Mouse (Mus musculus): ENCODE measurements around the gene Gpr146. TPM values are rescaled to one million over a fixed set of nuclear protein-coding genes. Genes with fewer than 3 reads are reported as not detected.

Gene Gpr146
- 0.20 TPM for polyA plus RNA-seq (2014; fragmentation: Illumina TruSeq; extraction: RNeasy Lipid Tissue Mini Kit (QIAGEN cat#74804); ENCODE audit: low read depth, low replicate concordance)

DNA sequence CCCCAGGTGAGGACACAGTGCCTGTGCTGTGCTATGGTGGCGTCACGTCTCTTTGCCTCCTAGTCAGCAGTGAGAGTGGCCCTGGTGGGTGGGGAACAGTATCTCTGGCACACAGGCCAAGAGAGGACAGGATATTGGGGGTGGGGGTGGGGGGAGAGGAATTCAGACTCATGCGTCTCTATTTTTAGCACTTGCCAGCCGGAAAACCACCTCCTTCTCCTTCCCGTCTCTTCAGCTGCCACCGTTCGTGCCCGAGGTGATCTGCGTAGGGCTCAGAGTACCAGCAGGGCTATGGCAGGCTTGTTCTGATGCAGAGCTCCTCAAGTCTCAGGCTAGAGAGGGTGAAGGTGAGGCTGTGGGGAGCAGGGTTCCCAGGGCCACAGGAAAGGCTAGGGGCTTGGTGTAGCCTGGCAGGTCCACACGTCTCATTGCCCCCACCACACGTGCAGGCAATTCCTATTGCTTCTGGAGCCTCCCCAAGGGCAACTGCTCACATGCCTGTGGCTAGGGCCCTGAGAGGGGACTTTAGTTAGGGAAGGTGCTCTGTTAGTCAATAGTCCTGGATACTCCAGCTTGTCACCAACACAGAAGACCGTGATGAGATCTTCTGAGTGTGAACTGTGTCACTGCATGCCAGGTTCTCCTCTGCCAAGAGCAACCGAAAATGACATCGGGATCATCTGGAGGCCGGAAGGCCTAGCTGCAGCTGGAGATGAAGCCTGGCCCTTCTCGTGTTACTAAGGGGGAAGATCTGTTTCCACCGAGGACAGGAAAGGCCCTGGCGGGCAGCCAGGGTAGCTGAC is at the start of gene Gpr146:
Gene Gpr146, plus strand, starts transcription at position 230 of the 803 bp plus-strand sequence.

DNA sequence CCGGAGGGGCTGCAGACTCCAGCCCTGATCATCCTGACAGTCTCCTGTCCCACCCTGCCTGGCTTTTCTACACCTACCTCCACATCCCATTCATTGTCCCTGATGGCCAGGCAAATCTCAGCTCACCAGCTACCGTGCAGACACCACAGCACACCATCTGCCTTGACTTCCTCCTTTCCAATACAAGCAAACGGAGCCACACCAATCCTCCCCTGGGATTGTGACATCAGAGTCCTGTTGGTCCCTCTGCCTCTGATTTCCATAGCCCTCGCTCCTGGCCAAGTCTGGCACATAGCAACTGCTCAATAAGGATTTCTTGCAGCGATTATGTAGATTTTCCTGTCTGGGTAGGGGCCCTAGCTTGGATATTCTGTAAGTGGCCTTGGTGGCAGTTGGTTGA is 26.4 kb upstream of the Gpr146 start, which contains the start of gene Cox19:
Gene Cox19, minus strand, starts transcription at position 285 of the 400 bp plus-strand sequence.

DNA sequence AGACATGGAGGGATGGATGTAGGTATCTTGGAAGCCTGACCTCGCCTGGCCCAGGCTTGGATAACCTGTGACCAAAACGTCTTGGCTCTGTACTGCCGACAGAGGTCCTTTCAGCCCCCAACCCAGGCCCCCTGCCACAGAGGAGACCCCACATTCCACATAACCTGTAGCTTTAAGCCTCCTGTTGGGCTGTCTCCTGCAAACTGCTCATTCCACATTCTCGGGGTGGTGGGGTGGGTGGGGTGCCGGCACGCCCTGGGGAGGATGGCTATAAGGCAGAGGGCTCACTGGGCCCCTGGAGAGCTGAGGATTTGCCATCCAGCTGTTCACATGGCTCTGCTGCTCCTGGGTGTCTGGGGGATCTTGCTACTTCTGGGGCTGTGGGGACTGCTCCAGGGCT is 25.2 kb upstream of the Gpr146 start, which contains the start of gene Cyp2w1:
Gene Cyp2w1, plus strand, starts transcription at position 301 of the 400 bp plus-strand sequence.

DNA sequence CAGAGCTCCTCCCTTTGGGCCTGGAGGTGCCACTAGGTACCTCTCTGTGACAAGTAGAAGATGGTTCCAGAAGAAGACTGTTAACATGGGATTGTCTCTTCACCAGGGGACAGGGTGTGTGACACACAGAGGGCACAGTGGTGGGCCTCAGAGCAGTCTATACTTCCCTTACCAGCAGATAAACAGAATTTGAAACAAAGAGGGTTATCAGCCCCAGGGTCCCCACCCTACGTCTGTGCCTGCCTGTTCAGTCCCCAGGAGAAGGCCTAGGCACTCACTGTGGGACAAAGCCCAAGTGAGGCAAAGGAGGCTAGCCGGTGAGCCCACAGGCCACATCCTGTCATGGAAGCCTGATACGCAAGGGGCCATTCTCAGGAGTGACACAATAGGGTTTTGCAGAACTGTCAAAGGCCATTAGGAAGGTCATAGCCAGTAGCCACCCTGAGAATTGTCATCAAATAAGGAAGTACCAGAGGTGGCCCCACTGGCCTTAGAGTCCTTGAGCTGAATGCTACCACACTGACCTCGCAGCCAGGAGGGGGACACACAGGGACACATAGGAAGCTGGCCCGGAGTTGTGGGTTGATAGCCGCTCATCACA is 27.4 kb downstream of the Gpr146 start, which contains the start of gene C130050O18Rik:
Gene C130050O18Rik, plus strand, starts transcription at position 480 of the 601 bp plus-strand sequence.

DNA sequence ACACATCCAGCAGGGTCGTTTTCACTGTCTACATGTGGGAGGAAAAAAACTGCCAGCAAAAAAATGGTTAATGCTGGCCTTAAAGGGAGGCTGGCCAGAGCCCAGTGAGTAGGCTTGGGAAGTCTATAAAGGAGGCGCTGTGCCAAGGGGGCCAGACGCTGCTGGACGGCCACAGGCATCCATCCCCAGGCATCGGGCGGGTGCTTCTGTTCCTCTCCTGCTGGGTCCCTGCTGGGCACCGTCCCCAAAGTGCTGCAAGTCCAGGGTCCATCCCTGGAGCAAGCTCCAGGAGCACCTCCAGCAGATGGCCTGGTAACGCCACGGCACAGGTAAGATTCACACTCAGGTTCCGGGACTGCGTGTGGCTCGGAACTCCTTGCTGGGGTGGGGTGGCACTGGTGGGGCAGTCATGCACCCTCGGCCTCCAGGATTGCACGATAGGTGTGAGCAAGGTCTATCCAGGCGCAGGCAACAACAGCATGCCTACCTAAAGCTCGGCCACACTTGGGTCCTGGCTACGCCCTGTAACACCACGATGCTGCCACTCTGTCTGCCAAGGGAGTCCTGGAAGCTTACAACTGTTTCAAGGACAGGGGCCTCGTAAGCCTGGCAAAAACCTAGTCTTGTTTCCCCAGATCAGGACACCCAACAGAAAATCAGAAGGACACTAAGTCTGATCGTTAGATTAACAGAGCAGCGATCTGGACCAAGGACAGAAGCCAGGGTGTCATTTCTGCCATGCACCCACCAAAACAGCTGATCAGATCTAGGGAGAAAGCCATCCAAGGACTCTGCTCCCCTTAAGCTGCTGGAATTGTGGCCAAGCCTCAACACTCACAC is 45.7 kb downstream of the Gpr146 start, which contains the start of gene Gper1:
Gene Gper1, plus strand, starts transcription at position 126 of the 840 bp plus-strand sequence.

Other genes with a start within 250 kb of the Gpr146 start
- gene Prkar1b, start 227.7 kb upstream of the Gpr146 start, polyA plus RNA-seq (2014; fragmentation: Illumina TruSeq; extraction: RNeasy Lipid Tissue Mini Kit (QIAGEN cat#74804); ENCODE audit: low read depth, low replicate concordance) = 1.7 TPM
- 12.5 TPM for gene Dnaaf5, start 227.5 kb upstream of the Gpr146 start, polyA plus RNA-seq (2014; fragmentation: Illumina TruSeq; extraction: RNeasy Lipid Tissue Mini Kit (QIAGEN cat#74804); ENCODE audit: low read depth, low replicate concordance)
- gene Sun1, start 177.1 kb upstream of the Gpr146 start, polyA plus RNA-seq (2014; fragmentation: Illumina TruSeq; extraction: RNeasy Lipid Tissue Mini Kit (QIAGEN cat#74804); ENCODE audit: low read depth, low replicate concordance) = 42.7 TPM
- gene Get4, start 125.4 kb upstream of the Gpr146 start, polyA plus RNA-seq (2014; fragmentation: Illumina TruSeq; extraction: RNeasy Lipid Tissue Mini Kit (QIAGEN cat#74804); ENCODE audit: low read depth, low replicate concordance) = 9.2 TPM
- gene Adap1, start 52.1 kb upstream of the Gpr146 start, polyA plus RNA-seq (2014; fragmentation: Illumina TruSeq; extraction: RNeasy Lipid Tissue Mini Kit (QIAGEN cat#74804); ENCODE audit: low read depth, low replicate concordance) = 0.15 TPM
- gene Cox19, start 26.3 kb upstream of the Gpr146 start, polyA plus RNA-seq (2014; fragmentation: Illumina TruSeq; extraction: RNeasy Lipid Tissue Mini Kit (QIAGEN cat#74804); ENCODE audit: low read depth, low replicate concordance) = 8.3 TPM
- not detected for gene Cyp2w1, start 25.1 kb upstream of the Gpr146 start, polyA plus RNA-seq (2014; fragmentation: Illumina TruSeq; extraction: RNeasy Lipid Tissue Mini Kit (QIAGEN cat#74804); ENCODE audit: low read depth, low replicate concordance)
- not detected for gene C130050O18Rik, start 27.6 kb downstream of the Gpr146 start, polyA plus RNA-seq (2014; fragmentation: Illumina TruSeq; extraction: RNeasy Lipid Tissue Mini Kit (QIAGEN cat#74804); ENCODE audit: low read depth, low replicate concordance)
- gene Gper1, start 45.5 kb downstream of the Gpr146 start, polyA plus RNA-seq (2014; fragmentation: Illumina TruSeq; extraction: RNeasy Lipid Tissue Mini Kit (QIAGEN cat#74804); ENCODE audit: low read depth, low replicate concordance) = not detected
- gene 3110082I17Rik, start 82.8 kb downstream of the Gpr146 start, polyA plus RNA-seq (2014; fragmentation: Illumina TruSeq; extraction: RNeasy Lipid Tissue Mini Kit (QIAGEN cat#74804); ENCODE audit: low read depth, low replicate concordance) = 1.6 TPM
- gene Zfand2a, start 106.9 kb downstream of the Gpr146 start, polyA plus RNA-seq (2014; fragmentation: Illumina TruSeq; extraction: RNeasy Lipid Tissue Mini Kit (QIAGEN cat#74804); ENCODE audit: low read depth, low replicate concordance) = 6.8 TPM
- not detected for gene Uncx, start 165.8 kb downstream of the Gpr146 start, polyA plus RNA-seq (2014; fragmentation: Illumina TruSeq; extraction: RNeasy Lipid Tissue Mini Kit (QIAGEN cat#74804); ENCODE audit: low read depth, low replicate concordance)